Mouse (Mus musculus): ENCODE measurements around the gene Taldo1. TPM values are rescaled to one million over a fixed set of nuclear protein-coding genes. Genes with fewer than 3 reads are reported as not detected.
A peak's percentile ranks its signal among the peaks of the same experiment; 100 is the strongest.

Taldo1 gene
- polyA plus RNA-seq, 1 experiment from 2014 or later, result 293 TPM

DNA sequence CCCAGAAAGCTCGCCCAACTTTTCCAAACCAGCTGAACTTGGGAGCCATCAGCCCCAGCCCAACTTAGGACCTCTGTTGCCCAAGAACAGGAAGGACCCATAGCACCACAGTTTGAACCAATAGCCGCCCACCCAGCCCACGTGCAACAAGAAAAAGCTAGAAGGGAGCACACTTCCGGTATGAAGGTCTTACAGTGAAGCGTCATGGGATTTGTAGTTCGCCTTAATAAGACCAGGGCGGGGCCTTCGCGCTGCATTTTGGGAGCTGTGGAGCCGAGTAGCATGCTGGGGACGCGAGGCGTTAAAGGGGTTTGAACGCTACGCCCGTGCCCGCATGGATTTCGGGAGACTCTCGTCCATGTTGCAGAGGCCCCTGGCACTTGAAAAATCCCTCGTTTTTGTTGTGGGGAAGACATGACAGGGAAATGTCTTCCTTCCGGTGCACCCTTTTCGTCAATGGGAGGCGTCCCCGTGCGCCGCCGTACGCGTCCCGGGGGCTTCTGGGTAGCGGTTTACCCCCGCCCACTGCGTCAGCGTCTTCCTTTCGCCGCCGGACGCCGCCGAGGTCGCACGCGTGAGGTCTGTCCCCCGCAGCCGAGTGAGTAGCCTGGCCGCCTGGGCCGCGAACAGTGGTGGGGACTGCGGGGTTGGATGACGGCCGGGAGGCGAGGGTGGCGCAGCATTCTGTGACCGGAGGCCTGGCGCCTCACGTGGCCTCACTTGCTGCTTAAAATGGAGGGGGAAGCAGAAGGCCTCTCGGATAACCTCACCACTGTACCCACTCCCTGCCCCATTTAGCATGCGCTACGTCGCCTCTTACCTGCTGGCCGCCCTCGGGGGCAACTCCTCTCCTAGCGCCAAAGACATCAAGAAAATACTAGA lies 55.4 kb downstream of the Taldo1 start, which contains the start of gene Rplp2:
TSS of gene Rplp2 (plus strand) at position 261 of the 882 bp plus-strand sequence.
- Histone ChIP-seq H3K4me1 (peaks cover 41% of the 10 kb centered on the region), H3K27ac (peak within 1 kb of the TSS; percentile 85), H3K27me3 (no peaks in the 10 kb centered on the region), H3K9me3 (no peaks in the 10 kb centered on the region), H3K9ac (peak within 1 kb of the TSS; percentile 79), H3K4me3 (peak within 1 kb of the TSS; percentile 66), H3K4me2 (peak within 1 kb of the TSS; percentile 55), H3K36me3 (peaks cover 40% of the 10 kb centered on the region)
- under 1% methylated on average over 63 of the region's 63 CpGs for WGBS
- peak; percentile 89 for ATAC-seq (ENCODE audit: borderline replicate concordance, extremely low read depth, low FRiP score, low TSS enrichment)

DNA sequence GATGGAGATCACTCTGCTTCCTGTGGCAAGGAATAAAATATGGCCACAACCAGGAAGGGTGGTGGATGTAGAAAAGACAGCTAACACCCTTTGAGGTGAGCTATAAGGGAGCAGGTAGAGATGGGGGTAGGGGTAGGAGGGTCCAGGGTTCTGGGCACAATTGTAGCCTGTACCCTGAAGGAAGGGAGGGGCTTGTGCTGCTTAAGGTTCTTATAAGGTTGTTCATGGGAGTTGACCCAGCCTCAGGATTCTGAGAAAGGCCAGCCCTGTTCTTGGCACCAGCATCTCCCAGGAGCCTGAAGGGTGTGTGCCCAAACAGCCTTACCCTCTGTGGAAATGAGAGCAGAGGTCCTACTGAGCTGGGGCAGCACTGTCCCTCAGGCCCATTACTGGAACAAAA lies 59.9 kb downstream of the Taldo1 start:
- no peak overlapping the region for H3K27ac ChIP-seq
- no peaks in the 10 kb centered on the region for H3K27me3 ChIP-seq
- no peak overlapping the region for H3K9ac ChIP-seq
- H3K4me2 ChIP-seq, result no peak overlapping the region
- H3K36me3 ChIP-seq, result peaks cover 40% of the 10 kb centered on the region
- peaks cover 46% of the 10 kb centered on the region for H3K4me1 ChIP-seq
- H3K9me3 ChIP-seq, result no peaks in the 10 kb centered on the region
- no peak overlapping the region for H3K4me3 ChIP-seq
- ATAC-seq (ENCODE audit: borderline replicate concordance, extremely low read depth, low FRiP score, low TSS enrichment), result no peak

Other genes starting within 250 kb of the Taldo1 start
- 143 and 152 TPM in 2 replicates for gene Rnh1, start 219.3 kb upstream of the Taldo1 start, polyA plus RNA-seq (2015; fragmentation: Nextera tagmentation; extraction: Ambion mirVana)
- gene Hras, start 198.2 kb upstream of the Taldo1 start, polyA plus RNA-seq (2015; fragmentation: Nextera tagmentation; extraction: Ambion mirVana), result 99.9 and 102 TPM in 2 replicates
- 5.8 and 6.9 TPM in 2 replicates for gene Lrrc56, start 198.0 kb upstream of the Taldo1 start, polyA plus RNA-seq (2015; fragmentation: Nextera tagmentation; extraction: Ambion mirVana)
- gene Lmntd2, start 178.1 kb upstream of the Taldo1 start, polyA plus RNA-seq (2015; fragmentation: Nextera tagmentation; extraction: Ambion mirVana), result 1.1 and 1.3 TPM in 2 replicates
- 59.7 and 62.6 TPM in 2 replicates for gene Rassf7, start 176.3 kb upstream of the Taldo1 start, polyA plus RNA-seq (2015; fragmentation: Nextera tagmentation; extraction: Ambion mirVana)
- 71.8 and 71.9 TPM in 2 replicates for gene Phrf1, start 163.4 kb upstream of the Taldo1 start, polyA plus RNA-seq (2015; fragmentation: Nextera tagmentation; extraction: Ambion mirVana)
- 3.0 and 4.6 TPM in 2 replicates for gene Irf7, start 125.7 kb upstream of the Taldo1 start, polyA plus RNA-seq (2015; fragmentation: Nextera tagmentation; extraction: Ambion mirVana)
- gene Cdhr5, start 115.4 kb upstream of the Taldo1 start, polyA plus RNA-seq (2015; fragmentation: Nextera tagmentation; extraction: Ambion mirVana), result not detected in 2 replicates
- 2.3 and 2.6 TPM in 2 replicates for gene Sct, start 113.1 kb upstream of the Taldo1 start, polyA plus RNA-seq (2015; fragmentation: Nextera tagmentation; extraction: Ambion mirVana)
- gene Drd4, start 100.2 kb upstream of the Taldo1 start, polyA plus RNA-seq (2015; fragmentation: Nextera tagmentation; extraction: Ambion mirVana), result 0.49 and 0.57 TPM in 2 replicates
- gene Deaf1, start 64.5 kb upstream of the Taldo1 start, polyA plus RNA-seq (2015; fragmentation: Nextera tagmentation; extraction: Ambion mirVana), result 56.0 and 56.2 TPM in 2 replicates
- gene Tmem80, start 64.5 kb upstream of the Taldo1 start, polyA plus RNA-seq (2015; fragmentation: Nextera tagmentation; extraction: Ambion mirVana), result 42.3 and 45.8 TPM in 2 replicates
- gene Eps8l2, start 53.3 kb upstream of the Taldo1 start, polyA plus RNA-seq (2015; fragmentation: Nextera tagmentation; extraction: Ambion mirVana), result 29.1 and 29.8 TPM in 2 replicates
- 50.8 and 51.8 TPM in 2 replicates for gene Gatd1, start 21.9 kb downstream of the Taldo1 start, polyA plus RNA-seq (2015; fragmentation: Nextera tagmentation; extraction: Ambion mirVana)
- 0.52 and 0.90 TPM in 2 replicates for gene Cend1, start 37.3 kb downstream of the Taldo1 start, polyA plus RNA-seq (2015; fragmentation: Nextera tagmentation; extraction: Ambion mirVana)
- 24.9 and 25.1 TPM in 2 replicates for gene Slc25a22, start 45.7 kb downstream of the Taldo1 start, polyA plus RNA-seq (2015; fragmentation: Nextera tagmentation; extraction: Ambion mirVana)
- gene Pidd1, start 51.8 kb downstream of the Taldo1 start, polyA plus RNA-seq (2015; fragmentation: Nextera tagmentation; extraction: Ambion mirVana), result 14.4 and 15.8 TPM in 2 replicates
- 1,155 and 1,294 TPM in 2 replicates for gene Rplp2, start 55.2 kb downstream of the Taldo1 start, polyA plus RNA-seq (2015; fragmentation: Nextera tagmentation; extraction: Ambion mirVana)
- 35.9 and 41.6 TPM in 2 replicates for gene Pnpla2, start 63.0 kb downstream of the Taldo1 start, polyA plus RNA-seq (2015; fragmentation: Nextera tagmentation; extraction: Ambion mirVana)
- 35.6 and 40.8 TPM in 2 replicates for gene Cracr2b, start 68.9 kb downstream of the Taldo1 start, polyA plus RNA-seq (2015; fragmentation: Nextera tagmentation; extraction: Ambion mirVana)
- 24.4 and 30.7 TPM in 2 replicates for gene Cd151, start 75.2 kb downstream of the Taldo1 start, polyA plus RNA-seq (2015; fragmentation: Nextera tagmentation; extraction: Ambion mirVana)
- 66.9 and 69.2 TPM in 2 replicates for gene Polr2l, start 82.9 kb downstream of the Taldo1 start, polyA plus RNA-seq (2015; fragmentation: Nextera tagmentation; extraction: Ambion mirVana)
- gene Tspan4, start 83.0 kb downstream of the Taldo1 start, polyA plus RNA-seq (2015; fragmentation: Nextera tagmentation; extraction: Ambion mirVana), result 96.9 and 100 TPM in 2 replicates
- gene Chid1, start 147.7 kb downstream of the Taldo1 start, polyA plus RNA-seq (2015; fragmentation: Nextera tagmentation; extraction: Ambion mirVana), result 39.5 and 40.9 TPM in 2 replicates
- 69.1 and 73.4 TPM in 2 replicates for gene Ap2a2, start 170.0 kb downstream of the Taldo1 start, polyA plus RNA-seq (2015; fragmentation: Nextera tagmentation; extraction: Ambion mirVana)